Mouse (Mus musculus) intestine, embryonic 14.5 days (tissue): ENCODE measurements around the gene Ints7. TPM values are rescaled to one million over a fixed set of nuclear protein-coding genes. Genes with fewer than 3 reads are reported as not detected.

ENCODE experiments used
- ATAC-seq: fragments of 200-750 bp; cut with Nextera tagmentation; replicated peaks from 2 replicates; pipeline ENCODE4 v1.8.0; 2017; ENCODE audit warnings: low read depth, moderate number of reproducible peaks, moderate TSS enrichment, moderate library complexity; ENCODE audit not compliant: low FRiP score, low TSS enrichment
- DNase-seq: peaks from one replicate; pipeline ENCODE4 v3.0.0-alpha.2; 2018; ENCODE audit warnings: low spot score
- H3K27ac ChIP-seq: fragments of 300-500 bp; sonication (generic); 2 replicates; pipeline ENCODE4 v1.5.1; 2014; ENCODE audit warnings: low read depth, mild to moderate bottlenecking, control low read depth
- H3K27me3 ChIP-seq: fragments of 300-500 bp; sonication (generic); replicated peaks from 2 replicates; pipeline ENCODE4 v1.6.1; 2014; ENCODE audit warnings: low read length, control low read depth; ENCODE audit not compliant: control insufficient read depth, insufficient read depth
- H3K36me3 ChIP-seq: fragments of 300-500 bp; sonication (generic); 2 replicates; pipeline ENCODE4 v1.6.1; 2014; ENCODE audit warnings: low read length, control low read depth; ENCODE audit not compliant: control insufficient read depth, insufficient read depth
- H3K4me1 ChIP-seq: fragments of 300-500 bp; sonication (generic); replicated peaks from 2 replicates; pipeline ENCODE4 v1.6.1; 2014; ENCODE audit warnings: low read length, control low read depth, mixed read lengths; ENCODE audit not compliant: control insufficient read depth, insufficient read depth
- H3K4me2 ChIP-seq: fragments of 300-500 bp; sonication (generic); 2 replicates; pipeline ENCODE4 v1.6.1; 2014; ENCODE audit warnings: low read length
- H3K4me3 ChIP-seq: fragments of 300-500 bp; sonication (generic); 2 replicates; pipeline ENCODE4 v1.5.1; 2014; ENCODE audit warnings: low read depth, low read length, control low read depth, mixed read lengths
- H3K9ac ChIP-seq: fragments of 300-500 bp; sonication (generic); 2 replicates; pipeline ENCODE4 v1.6.1; 2014; ENCODE audit warnings: mild to moderate bottlenecking, low read length
- H3K9me3 ChIP-seq: fragments of 300-500 bp; sonication (generic); 2 replicates; pipeline ENCODE4 v1.6.1; 2016; ENCODE audit warnings: low read length, control low read depth; ENCODE audit not compliant: control insufficient read depth
- WGBS: fragments of 180-500 bp; shearing (Covaris S2); extraction: QIAGEN DNeasy Blood & Tissue Kit; methylation state at CpG from one replicate; pipeline ENCODE4 v1.1.7; 2014; 5-methylcytosine and 5-hydroxymethylcytosine counted together
- polyA plus RNA-seq: library from polyadenylated mRNA; unstranded; fragments of >200 nt; fragmentation: Nextera tagmentation; extraction: Ambion mirVana; gene quantifications from 2 replicates; pipeline ENCODE4 v1.2.1, GENCODE M21; 2014

Ints7 gene
- polyA plus RNA-seq: 51.7 and 61.6 TPM in 2 replicates

GRCm38 (mm10) chr1:191575458-191576247 is at the start of gene Ints7, which contains the start of gene Dtl:
Gene Ints7, plus strand, starts transcription at chr1:191575636.
Gene Dtl, minus strand, starts transcription at chr1:191575544.
- H3K36me3 ChIP-seq: 0 out of 2 replicates have a peak, but pooled peaks cover 2% of the 10 kb centered on the region
- H3K4me2 ChIP-seq: peak within 1 kb of the TSS; percentile 81
- peak; percentile 99 for DNase-seq
- no peaks in the 10 kb centered on the region for H3K27me3 ChIP-seq
- peak within 1 kb of the TSS; percentile 91 for H3K9ac ChIP-seq
- peak within 1 kb of the TSS; percentile 96 for H3K27ac ChIP-seq
- peak within 1 kb of the TSS; percentile 98 for H3K4me3 ChIP-seq
- under 1% methylated on average over 68 of the region's 70 CpGs for WGBS
- peaks cover 18% of the 10 kb centered on the region; the same call in 1 of the 2 replicates for H3K4me1 ChIP-seq
- ATAC-seq: peak; percentile 97
- H3K9me3 ChIP-seq: 0 out of 2 replicates have a peak, but pooled peaks cover 7% of the 10 kb centered on the region

- no peaks in the 10 kb centered on the region for H3K27me3 ChIP-seq
- no peaks in the 10 kb centered on the region; the same call in 1 of the 2 replicates for H3K4me1 ChIP-seq
- H3K4me3 ChIP-seq: no peak overlapping the region
- 66% methylated on average over 3 of the region's 3 CpGs for WGBS
- H3K9me3 ChIP-seq: no peaks in the 10 kb centered on the region
- no peak overlapping the region for H3K27ac ChIP-seq
- no peak for ATAC-seq
- H3K4me2 ChIP-seq: no peak overlapping the region
- H3K9ac ChIP-seq: no peak overlapping the region
- no peak for DNase-seq
- no peaks in the 10 kb centered on the region for H3K36me3 ChIP-seq
These were observed 48.3 kb upstream of the Ints7 start for GRCm38 (mm10) chr1:191527089-191527488.

GRCm38 (mm10) chr1:191527921-191528612 is 47.4 kb upstream of the Ints7 start:
- 51% methylated on average over 4 of the region's 4 CpGs for WGBS
- Histone ChIP-seq H3K27me3 (no peaks in the 10 kb centered on the region), H3K27ac (peak overlapping the region; percentile 52; the same call in 1 of the 2 replicates), H3K4me3 (no peak overlapping the region), H3K4me2 (no peak overlapping the region), H3K9me3 (no peaks in the 10 kb centered on the region), H3K36me3 (no peaks in the 10 kb centered on the region), H3K4me1 (no peaks in the 10 kb centered on the region; the same call in 1 of the 2 replicates), H3K9ac (no peak overlapping the region)
- no peak for ATAC-seq
- no peak for DNase-seq

GRCm38 (mm10) chr1:191529406-191529805 is 46.0 kb upstream of the Ints7 start:
- no peaks in the 10 kb centered on the region; the same call in 1 of the 2 replicates for H3K4me1 ChIP-seq
- DNase-seq (no peak), ATAC-seq (no peak)
- 78% methylated on average over 2 of the region's 2 CpGs for WGBS
- H3K36me3 ChIP-seq: 0 out of 2 replicates have a peak, but pooled peaks cover 4% of the 10 kb centered on the region
- H3K4me2 ChIP-seq: no peak overlapping the region
- no peak overlapping the region for H3K9ac ChIP-seq
- H3K27me3 ChIP-seq: no peaks in the 10 kb centered on the region
- H3K9me3 ChIP-seq: no peaks in the 10 kb centered on the region
- no peak overlapping the region for H3K27ac ChIP-seq
- H3K4me3 ChIP-seq: no peak overlapping the region

- no peak for ATAC-seq
- no peaks in the 10 kb centered on the region for H3K9me3 ChIP-seq
- peaks cover 12% of the 10 kb centered on the region; the same call in 1 of the 2 replicates for H3K36me3 ChIP-seq
- no peaks in the 10 kb centered on the region for H3K27me3 ChIP-seq
- no peak overlapping the region for H3K4me2 ChIP-seq
- no peak overlapping the region for H3K4me3 ChIP-seq
- no peak for DNase-seq
- 67% methylated on average over 1 of the region's 1 CpGs for WGBS
- H3K9ac ChIP-seq: no peak overlapping the region
- H3K27ac ChIP-seq: no peak overlapping the region
- H3K4me1 ChIP-seq: no peaks in the 10 kb centered on the region; the same call in 1 of the 2 replicates
These were observed 44.4 kb upstream of the Ints7 start for GRCm38 (mm10) chr1:191531023-191531422.

GRCm38 (mm10) chr1:191534896-191535295 is 40.5 kb upstream of the Ints7 start:
- no peak overlapping the region for H3K9ac ChIP-seq
- ATAC-seq (no peak), DNase-seq (peak; percentile 31)
- no peak overlapping the region for H3K4me3 ChIP-seq
- H3K36me3 ChIP-seq: peaks cover 48% of the 10 kb centered on the region
- no peaks in the 10 kb centered on the region for H3K9me3 ChIP-seq
- H3K4me1 ChIP-seq: no peaks in the 10 kb centered on the region
- no peaks in the 10 kb centered on the region for H3K27me3 ChIP-seq
- H3K27ac ChIP-seq: no peak overlapping the region
- H3K4me2 ChIP-seq: no peak overlapping the region
- WGBS: 67% methylated on average over 2 of the region's 2 CpGs

- no peak overlapping the region for H3K9ac ChIP-seq
- H3K9me3 ChIP-seq: no peaks in the 10 kb centered on the region
- ATAC-seq (no peak), DNase-seq (no peak)
- peaks cover 85% of the 10 kb centered on the region for H3K36me3 ChIP-seq
- no peaks in the 10 kb centered on the region for H3K27me3 ChIP-seq
- no peak overlapping the region for H3K4me2 ChIP-seq
- H3K4me3 ChIP-seq: no peak overlapping the region
- 67% methylated on average over 2 of the region's 2 CpGs for WGBS
- H3K4me1 ChIP-seq: no peaks in the 10 kb centered on the region
- H3K27ac ChIP-seq: no peak overlapping the region
These were observed 35.1 kb upstream of the Ints7 start for GRCm38 (mm10) chr1:191540300-191540699.

GRCm38 (mm10) chr1:191541014-191541413 is 34.4 kb upstream of the Ints7 start:
- peaks cover 88% of the 10 kb centered on the region for H3K36me3 ChIP-seq
- no peaks in the 10 kb centered on the region for H3K9me3 ChIP-seq
- H3K27ac ChIP-seq: no peak overlapping the region
- ATAC-seq (no peak), DNase-seq (no peak)
- no peaks in the 10 kb centered on the region for H3K4me1 ChIP-seq
- no peak overlapping the region for H3K4me2 ChIP-seq
- no peak overlapping the region for H3K4me3 ChIP-seq
- H3K27me3 ChIP-seq: no peaks in the 10 kb centered on the region
- 86% methylated on average over 9 of the region's 9 CpGs for WGBS
- H3K9ac ChIP-seq: no peak overlapping the region
